ENCODE assay signal across 7 mouse cellular contexts in genomic region chr13:95777237-95777636, GRCm38 (mm10).
DNase-seq lines count a peak whose midpoint lies in the region; ATAC-seq and TF ChIP-seq lines count a peak whose summit lies in the region.

No protein-coding gene starts in this region.

- 19% methylated on average over 2 of the region's 2 CpGs for WGBS in spleen, adult 2 months
- WGBS in liver, postnatal 0 days (ENCODE audit: insufficient replicate concordance), result 20% methylated on average over 2 of the region's 2 CpGs

- no peaks in the 10 kb centered on the region for H3K27me3 ChIP-seq in spleen, adult 2 months (ENCODE audit: control insufficient read depth, insufficient read depth, low read length)
- H3K27me3 ChIP-seq in liver, postnatal 0 days (ENCODE audit: insufficient read depth, low read length), result no peaks in the 10 kb centered on the region

- H3K4me1 ChIP-seq in spleen, adult 2 months (ENCODE audit: control insufficient read depth, insufficient read depth, insufficient read length), result no peaks in the 10 kb centered on the region
- H3K4me1 ChIP-seq in embryonic fibroblast, embryonic 13.5 days (ENCODE audit: control insufficient read depth, insufficient read depth, low read length), result peaks cover 6% of the 10 kb centered on the region; the same call in 1 of the 2 replicates
- peaks cover 37% of the 10 kb centered on the region for H3K4me1 ChIP-seq in liver, postnatal 0 days (ENCODE audit: insufficient read depth)

- TF ChIP-seq EP300 in liver, postnatal 0 days (IDR thresholded peaks at IDR 0.05; ENCODE audit: low read depth), result no peak

- H3K36me3 ChIP-seq in spleen, adult 2 months (ENCODE audit: control insufficient read depth, insufficient read depth, low read length), result no peaks in the 10 kb centered on the region
- H3K36me3 ChIP-seq in liver, postnatal 0 days (replicated peaks; ENCODE audit: insufficient read depth, low read length), result no peaks in the 10 kb centered on the region

- peak in 1 of 2 experiments; percentile 22 for DNase-seq in spleen, adult 2 months (ENCODE audit: low read depth in 1 of 2, low spot score in 2 of 2)
- no peak for DNase-seq in spleen, adult 12 weeks (ENCODE audit: low spot score)
- DNase-seq in adrenal gland, postnatal 14 days, result peak; percentile 85
- peak; percentile 85 for DNase-seq in kidney, adult 18-20 months
- DNase-seq in liver, postnatal 0 days, result peak; percentile 78
- peak; percentile 48 for DNase-seq in right cerebral cortex, postnatal 14 days

- ATAC-seq in liver, postnatal 0 days, result peak; percentile 80

- no peak overlapping the region for H3K4me2 ChIP-seq in liver, postnatal 0 days (ENCODE audit: low read depth, low read length)

- H3K9me3 ChIP-seq in liver, postnatal 0 days (ENCODE audit: low read length), result no peaks in the 10 kb centered on the region

- TF ChIP-seq CTCF in spleen, adult 2 months (IDR thresholded peaks at IDR 0.05; ENCODE audit: extremely low read depth, insufficient read depth, insufficient read length, insufficient replicate concordance), result peak; percentile 41; the same call in 1 of the 2 replicates
- TF ChIP-seq CTCF in embryonic fibroblast, embryonic 13.5 days (IDR thresholded peaks at IDR 0.05; ENCODE audit: borderline replicate concordance, insufficient read depth, low read length), result peak; percentile 50; the same call in 1 of the 2 replicates
- peak; percentile 82 for TF ChIP-seq CTCF in liver, postnatal 0 days (IDR thresholded peaks at IDR 0.05; ENCODE audit: low read depth)

- TF ChIP-seq POLR2A in spleen, adult 2 months (IDR thresholded peaks at IDR 0.05; ENCODE audit: low read depth, low read length), result no peak
- TF ChIP-seq POLR2A in embryonic fibroblast, embryonic 13.5 days (IDR thresholded peaks at IDR 0.05; ENCODE audit: low read depth, low read length), result no peak

- H3K9ac ChIP-seq in liver, postnatal 0 days (replicated peaks), result no peak overlapping the region

- no peak overlapping the region for H3K27ac ChIP-seq in spleen, adult 2 months (ENCODE audit: insufficient read depth, low read length)
- H3K27ac ChIP-seq in embryonic fibroblast, embryonic 13.5 days (ENCODE audit: insufficient read depth, low read length), result no peak overlapping the region
- H3K27ac ChIP-seq in liver, postnatal 0 days (ENCODE audit: low read depth), result no peak overlapping the region

- H3K4me3 ChIP-seq in spleen, adult 2 months (ENCODE audit: extremely low read depth, insufficient read depth, insufficient read length), result no peak overlapping the region
- H3K4me3 ChIP-seq in embryonic fibroblast, embryonic 13.5 days (ENCODE audit: insufficient read depth, low read length), result no peak overlapping the region
- H3K4me3 ChIP-seq in liver, postnatal 0 days (ENCODE audit: low read depth, low read length), result no peak overlapping the region
